Mouse (Mus musculus) liver, embryonic 13.5 days (tissue): ENCODE data around the gene Psme2. TPM values are rescaled to one million over a fixed set of nuclear protein-coding genes. Genes with fewer than 3 reads are reported as not detected.

Experiments
- ATAC-seq: fragments of 200-750 bp; cut with Nextera tagmentation; 2 replicates; pipeline ENCODE4 v1.8.0; 2017; ENCODE audit warnings: low read depth, mild to moderate bottlenecking, moderate number of reproducible peaks, moderate library complexity
- DNase-seq: peaks from one replicate; pipeline ENCODE4 v3.0.0; 2022
- H3K27ac ChIP-seq: fragments of 300-500 bp; sonication (generic); 2 replicates; pipeline ENCODE4 v1.5.1; 2015; ENCODE audit warnings: moderate library complexity, mild to moderate bottlenecking, inconsistent platforms
- H3K27me3 ChIP-seq: fragments of 300-500 bp; sonication (generic); 2 replicates; pipeline ENCODE4 v1.6.1; 2015; ENCODE audit warnings: mild to moderate bottlenecking, inconsistent platforms
- H3K36me3 ChIP-seq: fragments of 300-500 bp; sonication (generic); 2 replicates; pipeline ENCODE4 v1.6.1; 2015; ENCODE audit warnings: mild to moderate bottlenecking, inconsistent platforms
- H3K4me1 ChIP-seq: fragments of 300-500 bp; sonication (generic); replicated peaks from 2 replicates; pipeline ENCODE4 v1.6.1; 2015; ENCODE audit warnings: inconsistent platforms
- H3K4me2 ChIP-seq: fragments of 300-500 bp; sonication (generic); 2 replicates; pipeline ENCODE4 v1.6.1; 2015; ENCODE audit warnings: inconsistent platforms, mild to moderate bottlenecking, moderate library complexity
- H3K4me3 ChIP-seq: fragments of 300-500 bp; sonication (generic); replicated peaks from 2 replicates; pipeline ENCODE4 v1.5.1; 2015; ENCODE audit warnings: mild to moderate bottlenecking, inconsistent platforms
- H3K9ac ChIP-seq: fragments of 300-500 bp; sonication (generic); 2 replicates; pipeline ENCODE4 v1.6.1; 2015; ENCODE audit warnings: mild to moderate bottlenecking, inconsistent platforms
- H3K9me3 ChIP-seq: fragments of 300-500 bp; sonication (generic); replicated peaks from 2 replicates; pipeline ENCODE4 v1.6.1; 2016; ENCODE audit warnings: inconsistent platforms
- WGBS: fragments of 180-500 bp; shearing (Covaris S2); methylation state at CpG from one replicate; pipeline ENCODE4 v1.1.7; 2015; ENCODE audit not compliant: insufficient replicate concordance; 5-methylcytosine and 5-hydroxymethylcytosine counted together
- polyA plus RNA-seq: library from polyadenylated mRNA; unstranded; fragments of >200 nt; fragmentation: Nextera tagmentation; extraction: Ambion mirVana; gene quantifications from 2 replicates; pipeline ENCODE4 v1.2.1, GENCODE M21; 2015

The Psme2 gene
- polyA plus RNA-seq: 202 and 224 TPM in 2 replicates

- peak; percentile 89 for DNase-seq
- H3K27me3 ChIP-seq: no peaks in the 10 kb centered on the region
- peak within 1 kb of the TSS; percentile 92 for H3K4me3 ChIP-seq
- H3K36me3 ChIP-seq: peaks cover 51% of the 10 kb centered on the region
- peak within 1 kb of the TSS; percentile 95 for H3K9ac ChIP-seq
- peak within 1 kb of the TSS; percentile 88 for H3K4me2 ChIP-seq
- peak within 1 kb of the TSS; percentile 99 for H3K27ac ChIP-seq
- H3K4me1 ChIP-seq: peaks cover 65% of the 10 kb centered on the region
- H3K9me3 ChIP-seq: no peaks in the 10 kb centered on the region
- ATAC-seq: peak; percentile 86
- WGBS: under 1% methylated on average over 22 of the region's 22 CpGs
These were observed at the start of gene Psme2 for GRCm38 (mm10) chr14:55590748-55591330. TSS of gene Psme2 (minus strand) at chr14:55591113.

DNA sequence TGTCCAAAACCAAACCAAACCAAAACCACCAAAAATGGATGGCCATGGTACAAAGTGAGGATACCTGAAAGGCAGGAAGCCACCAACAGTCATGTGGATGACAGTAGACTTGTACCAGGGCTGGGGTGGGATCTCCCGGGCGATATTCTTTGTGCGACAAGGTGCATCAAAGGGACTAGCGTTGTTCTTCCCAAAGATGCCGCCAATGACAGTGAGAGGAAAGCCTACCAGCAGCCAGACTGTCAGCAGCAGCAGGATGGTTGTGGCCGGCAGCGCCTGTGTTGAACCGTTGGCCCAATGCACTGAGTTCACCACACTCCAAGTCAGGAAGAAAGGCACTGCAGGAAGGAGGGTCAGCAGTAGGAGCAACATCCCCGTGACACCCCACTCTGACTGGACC, 46.9 kb upstream of the Psme2 start, which contains the start of gene Gm49378:
Gene Gm49378, minus strand, starts transcription at position 101 of the 400 bp plus-strand sequence.
- ATAC-seq: no peak
- H3K4me3 ChIP-seq: no peak within 1 kb of the TSS
- peaks cover 73% of the 10 kb centered on the region for H3K36me3 ChIP-seq

GRCm38 (mm10) chr14:55635523-55636007, 44.7 kb upstream of the Psme2 start, which contains the start of gene Ipo4:
TSS of gene Ipo4 (minus strand) at chr14:55635957.
- DNase-seq: peak; percentile 68
- peak within 1 kb of the TSS; percentile 76 for H3K9ac ChIP-seq
- H3K27me3 ChIP-seq: no peaks in the 10 kb centered on the region
- peaks cover 32% of the 10 kb centered on the region for H3K4me1 ChIP-seq
- peak within 1 kb of the TSS; percentile 70 for H3K4me3 ChIP-seq
- WGBS: 1% methylated on average over 33 of the region's 33 CpGs
- no peaks in the 10 kb centered on the region for H3K9me3 ChIP-seq
- peak; percentile 79 for ATAC-seq
- peak within 1 kb of the TSS; percentile 96 for H3K4me2 ChIP-seq
- H3K27ac ChIP-seq: peak within 1 kb of the TSS; percentile 67
- H3K36me3 ChIP-seq: peaks cover 83% of the 10 kb centered on the region

More for the DNA sequence above, 46.9 kb upstream of the Psme2 start, which contains the start of gene Gm49378:
- Histone ChIP-seq H3K4me2 (no peak within 1 kb of the TSS), H3K4me1 (peaks cover 52% of the 10 kb centered on the region), H3K9ac (no peak within 1 kb of the TSS), H3K9me3 (no peaks in the 10 kb centered on the region), H3K27ac (no peak within 1 kb of the TSS; the same call in 1 of the 2 replicates), H3K27me3 (no peaks in the 10 kb centered on the region)
- WGBS: 92% methylated on average over 9 of the region's 9 CpGs
- DNase-seq: no peak

DNA sequence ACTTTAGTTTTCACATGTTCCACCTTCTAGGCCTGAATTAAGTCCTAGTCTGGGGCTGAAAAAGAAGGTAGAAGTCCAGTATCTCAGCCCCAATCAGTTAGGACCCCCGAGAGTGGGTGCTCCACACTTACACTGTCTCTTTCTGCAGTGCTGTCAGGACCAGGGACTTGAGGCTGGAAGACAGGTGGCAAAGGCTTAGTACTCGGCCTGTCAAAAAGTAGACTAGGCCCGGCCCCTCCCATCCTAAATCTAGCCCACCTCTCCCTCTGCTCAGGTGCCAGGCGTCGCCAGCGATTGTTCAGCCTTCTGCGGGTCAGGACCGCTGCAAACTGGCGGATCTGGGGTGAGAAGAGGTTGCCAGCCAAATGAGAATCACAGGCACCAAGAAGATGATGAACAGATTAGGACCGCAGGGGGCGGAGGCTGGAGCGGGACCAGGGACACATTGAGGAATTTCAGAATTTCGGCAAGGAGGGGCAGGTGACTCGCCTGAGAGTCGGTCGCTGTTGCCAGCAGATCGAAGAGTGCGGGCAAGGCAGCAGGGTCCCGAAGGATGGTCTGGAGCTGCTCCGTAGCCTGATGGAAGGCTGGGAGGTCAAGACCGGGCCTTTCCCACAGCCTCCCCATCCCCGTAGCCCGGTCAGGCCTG, 44.1 kb upstream of the Psme2 start:
- no peak for DNase-seq
- WGBS: 3% methylated on average over 23 of the region's 23 CpGs
- H3K36me3 ChIP-seq: peaks cover 83% of the 10 kb centered on the region

GRCm38 (mm10) chr14:55629312-55629711, 38.4 kb upstream of the Psme2 start:
- H3K36me3 ChIP-seq: peaks cover 99% of the 10 kb centered on the region
- peak; percentile 40 for DNase-seq
- 42% methylated on average over 5 of the region's 5 CpGs for WGBS
- no peaks in the 10 kb centered on the region for H3K9me3 ChIP-seq
- ATAC-seq: no peak
- no peak overlapping the region for H3K4me3 ChIP-seq
- no peaks in the 10 kb centered on the region for H3K27me3 ChIP-seq
- no peak overlapping the region for H3K27ac ChIP-seq
- H3K9ac ChIP-seq: no peak overlapping the region
- H3K4me1 ChIP-seq: peaks cover 22% of the 10 kb centered on the region
- no peak overlapping the region for H3K4me2 ChIP-seq

More for the DNA sequence above, 44.1 kb upstream of the Psme2 start:
- Histone ChIP-seq H3K27ac (peak overlapping the region; percentile 67), H3K4me2 (peak overlapping the region; percentile 96), H3K4me3 (peak overlapping the region; percentile 70), H3K9ac (peak overlapping the region; percentile 76), H3K9me3 (no peaks in the 10 kb centered on the region), H3K27me3 (no peaks in the 10 kb centered on the region), H3K4me1 (peaks cover 27% of the 10 kb centered on the region)
- ATAC-seq: peak; percentile 39

- Histone ChIP-seq H3K27ac (no peak overlapping the region; the same call in 1 of the 2 replicates), H3K4me2 (no peak overlapping the region), H3K4me3 (no peak overlapping the region), H3K27me3 (no peaks in the 10 kb centered on the region), H3K9me3 (no peaks in the 10 kb centered on the region), H3K9ac (no peak overlapping the region), H3K4me1 (peaks cover 17% of the 10 kb centered on the region), H3K36me3 (peaks cover 94% of the 10 kb centered on the region)
- DNase-seq (no peak), ATAC-seq (peak; percentile 55)
- 73% methylated on average over 27 of the region's 27 CpGs for WGBS
These were observed 37.3 kb upstream of the Psme2 start for GRCm38 (mm10) chr14:55628077-55628827.

DNA sequence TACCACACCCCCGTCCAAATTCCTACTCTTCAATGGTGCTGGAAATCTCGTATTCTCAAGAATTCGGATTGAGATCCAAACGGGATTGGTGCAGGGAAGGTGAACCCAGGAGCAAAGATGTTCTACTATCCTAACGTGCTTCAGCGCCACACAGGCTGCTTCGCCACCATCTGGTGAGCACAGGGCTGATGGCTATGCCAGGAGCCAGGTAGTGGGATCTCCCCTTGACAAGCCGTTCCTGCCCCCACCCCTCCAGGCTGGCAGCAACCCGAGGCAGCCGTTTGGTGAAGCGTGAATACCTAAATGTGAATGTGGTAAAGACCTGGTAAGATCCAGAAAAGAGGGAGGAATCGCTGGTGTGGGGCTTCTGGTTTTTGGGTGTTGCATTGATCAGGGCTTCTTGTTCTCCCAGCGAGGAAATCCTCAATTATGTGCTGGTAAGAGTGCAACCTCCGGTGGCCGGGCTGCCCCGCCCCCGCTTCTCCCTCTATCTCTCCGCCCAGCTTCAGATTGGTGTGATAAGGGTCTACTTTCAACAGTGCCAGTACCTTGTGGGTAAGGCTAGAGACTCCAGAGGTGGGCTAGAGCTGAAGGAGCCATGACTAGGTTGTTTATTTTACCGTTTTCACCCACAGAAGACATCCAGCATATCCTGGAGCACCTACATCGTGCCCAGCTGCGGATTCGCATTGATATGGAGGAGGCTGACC, 27.7 kb upstream of the Psme2 start:
- Histone ChIP-seq H3K4me2 (peak overlapping the region; percentile 77), H3K9ac (peak overlapping the region; percentile 62), H3K36me3 (no peaks in the 10 kb centered on the region), H3K4me3 (peak overlapping the region; percentile 51), H3K27ac (peak overlapping the region; percentile 47), H3K27me3 (no peaks in the 10 kb centered on the region), H3K9me3 (no peaks in the 10 kb centered on the region), H3K4me1 (peaks cover 57% of the 10 kb centered on the region)
- 17% methylated on average over 22 of the region's 22 CpGs for WGBS
- ATAC-seq (peak; percentile 56), DNase-seq (peak; percentile 66)

DNA sequence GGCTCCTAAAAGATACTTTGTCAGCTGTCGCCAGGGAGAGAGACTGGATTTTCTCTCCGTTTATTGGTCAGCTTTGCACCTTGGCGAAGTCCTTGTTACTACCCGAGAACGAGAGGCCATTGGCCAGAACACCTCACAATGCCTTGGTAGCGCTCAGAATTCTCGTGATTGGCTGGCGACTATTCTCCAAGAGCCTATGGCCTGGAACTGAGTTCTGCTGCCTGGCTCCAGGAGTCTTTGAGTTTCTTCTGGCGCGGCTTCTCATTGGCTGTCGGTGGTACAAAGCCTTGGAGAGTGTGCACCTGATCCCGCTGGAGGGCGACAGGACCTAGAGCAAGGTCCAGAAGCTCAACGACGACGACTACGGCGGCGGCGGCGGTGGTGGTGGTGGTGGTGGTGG, 26.9 kb upstream of the Psme2 start, which contains the start of gene Rec8:
Gene Rec8, plus strand, starts transcription at position 216 of the 400 bp plus-strand sequence.
- H3K9ac ChIP-seq: peak within 1 kb of the TSS; percentile 62
- 21% methylated on average over 21 of the region's 21 CpGs for WGBS
- H3K36me3 ChIP-seq: no peaks in the 10 kb centered on the region
- DNase-seq: peak; percentile 39
- peak within 1 kb of the TSS; percentile 77 for H3K4me2 ChIP-seq
- H3K4me1 ChIP-seq: peaks cover 66% of the 10 kb centered on the region
- H3K27ac ChIP-seq: peak within 1 kb of the TSS; percentile 59
- peak; percentile 73 for ATAC-seq
- H3K4me3 ChIP-seq: peak within 1 kb of the TSS; percentile 51
- H3K27me3 ChIP-seq: no peaks in the 10 kb centered on the region
- no peaks in the 10 kb centered on the region for H3K9me3 ChIP-seq

GRCm38 (mm10) chr14:55616844-55617243, 25.9 kb upstream of the Psme2 start:
- H3K4me1 ChIP-seq: peaks cover 65% of the 10 kb centered on the region
- no peak overlapping the region for H3K4me2 ChIP-seq

DNA sequence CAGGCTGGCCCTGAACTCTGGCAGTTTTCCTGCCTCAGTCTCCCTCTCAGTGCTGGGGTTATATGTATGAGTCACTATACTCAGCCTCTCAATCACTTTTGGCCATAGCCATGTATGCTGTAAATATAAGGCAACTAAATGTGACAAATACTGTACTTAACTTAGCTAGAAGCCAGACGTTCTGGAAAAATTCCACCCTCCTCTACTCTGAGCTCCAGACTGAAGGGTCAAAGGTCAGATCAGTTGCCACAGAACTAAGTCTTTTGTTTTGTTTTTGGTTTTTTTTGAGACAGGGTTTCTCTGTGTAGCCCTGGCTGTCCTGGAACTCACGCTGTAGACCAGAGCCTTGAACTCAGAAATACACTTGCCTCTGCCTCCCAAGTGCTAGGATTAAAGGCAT, 25.0 kb upstream of the Psme2 start:
- Histone ChIP-seq H3K9me3 (no peaks in the 10 kb centered on the region), H3K4me3 (no peak overlapping the region), H3K4me1 (peaks cover 61% of the 10 kb centered on the region), H3K9ac (no peak overlapping the region), H3K36me3 (peaks cover 2% of the 10 kb centered on the region), H3K27ac (peak overlapping the region; percentile 89), H3K27me3 (no peaks in the 10 kb centered on the region), H3K4me2 (no peak overlapping the region)
- ATAC-seq (no peak), DNase-seq (no peak)
- WGBS: 62% methylated on average over 2 of the region's 2 CpGs

More at GRCm38 (mm10) chr14:55616844-55617243, 25.9 kb upstream of the Psme2 start:
- Histone ChIP-seq H3K9ac (0 out of 2 replicates have a peak overlapping the region, but pooled peaks have one; percentile 62), H3K4me3 (no peak overlapping the region), H3K27me3 (no peaks in the 10 kb centered on the region), H3K9me3 (no peaks in the 10 kb centered on the region), H3K36me3 (no peaks in the 10 kb centered on the region), H3K27ac (peak overlapping the region; percentile 59)
- ATAC-seq (no peak), DNase-seq (no peak)
- WGBS: 55% methylated on average over 2 of the region's 2 CpGs
